8 mouse cellular contexts compared by ENCODE assay signal in genomic region chr5:74092833-74093555, GRCm38 (mm10). TPM values are rescaled to one million over a fixed set of nuclear protein-coding genes. Genes with fewer than 3 reads are reported as not detected.
DNase-seq lines count a peak whose midpoint lies in the region; ATAC-seq and TF ChIP-seq lines count a peak whose summit lies in the region.

No protein-coding gene starts in this region.

- 0 out of 2 replicates have a peak, but pooled peaks cover 2% of the 10 kb centered on the region for H3K9me3 ChIP-seq in erythroblast, embryonic 14.5 days (ENCODE audit: control insufficient read depth, low read length)
- H3K9me3 ChIP-seq in heart, embryonic 11.5 days (replicated peaks; ENCODE audit: control insufficient read depth, low read length), result no peaks in the 10 kb centered on the region
- no peaks in the 10 kb centered on the region for H3K9me3 ChIP-seq in kidney, embryonic 16.5 days (ENCODE audit: low read length)

- peak; percentile 99 for DNase-seq in brain, embryonic 14.5 days (ENCODE audit: low read depth)
- peak; percentile 96 for DNase-seq in liver, adult 2 months (ENCODE audit: extremely low read depth, low read depth, low spot score)
- peak; percentile 96 for DNase-seq in splenic B cell, adult 2 months (ENCODE audit: low read depth, low spot score)

- peak overlapping the region; percentile 100 for H3K9ac ChIP-seq in heart, embryonic 11.5 days (ENCODE audit: low read depth, low read length)
- peak overlapping the region; percentile 96 for H3K9ac ChIP-seq in kidney, embryonic 16.5 days (replicated peaks; ENCODE audit: low read length)
- peak overlapping the region; percentile 87 for H3K9ac ChIP-seq in liver, adult 2 months (ENCODE audit: low read depth, low read length)

- H3K27me3 ChIP-seq in C2C12 (ENCODE audit: control insufficient read depth, insufficient read depth, insufficient read length), result no peaks in the 10 kb centered on the region
- H3K27me3 ChIP-seq in erythroblast, embryonic 14.5 days (ENCODE audit: control insufficient read depth), result no peaks in the 10 kb centered on the region
- no peaks in the 10 kb centered on the region for H3K27me3 ChIP-seq in heart, embryonic 11.5 days (ENCODE audit: control insufficient read depth, insufficient read depth, low read length)
- no peaks in the 10 kb centered on the region for H3K27me3 ChIP-seq in kidney, embryonic 16.5 days (ENCODE audit: insufficient read depth, low read length)
- H3K27me3 ChIP-seq in liver, adult 2 months (ENCODE audit: control insufficient read depth, insufficient read depth, low read length), result no peaks in the 10 kb centered on the region
- H3K27me3 ChIP-seq in myocyte (ENCODE audit: control insufficient read depth, insufficient read depth, insufficient read length), result no peaks in the 10 kb centered on the region
- H3K27me3 ChIP-seq in splenic B cell, adult 2 months (ENCODE audit: control insufficient read depth, insufficient read depth, low read length, poor library complexity, severe bottlenecking), result no peaks in the 10 kb centered on the region

- H3ac ChIP-seq in C2C12 (ENCODE audit: control insufficient read depth, insufficient read length, low read depth) (peak overlapping the region; percentile 87), myocyte (ENCODE audit: control insufficient read depth, insufficient read length) (peak overlapping the region; percentile 59)

- peaks cover 19% of the 10 kb centered on the region for H3K79me3 ChIP-seq in C2C12 (ENCODE audit: low read depth)

- H3K27ac ChIP-seq in heart, embryonic 11.5 days (ENCODE audit: low read depth, low read length), result peak overlapping the region; percentile 96
- peak overlapping the region; percentile 86 for H3K27ac ChIP-seq in kidney, embryonic 16.5 days (ENCODE audit: low read length)
- peak overlapping the region; percentile 85 for H3K27ac ChIP-seq in liver, adult 2 months (replicated peaks; ENCODE audit: insufficient read depth, low read depth, low read length)

- TF ChIP-seq CTCF in C2C12 (IDR thresholded peaks at IDR 0.05; ENCODE audit: control insufficient read depth, insufficient read depth, insufficient read length), result no peak
- TF ChIP-seq CTCF in brain, embryonic 14.5 days (IDR thresholded peaks at IDR 0.05; ENCODE audit: borderline replicate concordance, extremely low read depth, insufficient read depth, insufficient read length), result no peak
- no peak for TF ChIP-seq CTCF in liver, adult 2 months (IDR thresholded peaks at IDR 0.05; ENCODE audit: low read depth, low read length)

- H3K36me3 ChIP-seq in C2C12 (ENCODE audit: control insufficient read depth, insufficient read depth), result peaks cover 37% of the 10 kb centered on the region
- peaks cover 24% of the 10 kb centered on the region for H3K36me3 ChIP-seq in erythroblast, embryonic 14.5 days (ENCODE audit: control insufficient read depth)
- H3K36me3 ChIP-seq in heart, embryonic 11.5 days (ENCODE audit: control insufficient read depth, insufficient read depth, low read length), result peaks cover 12% of the 10 kb centered on the region
- peaks cover 20% of the 10 kb centered on the region for H3K36me3 ChIP-seq in kidney, embryonic 16.5 days (ENCODE audit: insufficient read depth, low read length)
- H3K36me3 ChIP-seq in liver, adult 2 months (ENCODE audit: control insufficient read depth, insufficient read depth, low read length), result peaks cover 9% of the 10 kb centered on the region; the same call in 1 of the 2 replicates
- peaks cover 13% of the 10 kb centered on the region for H3K36me3 ChIP-seq in myocyte (ENCODE audit: control insufficient read depth, insufficient read depth)
- no peaks in the 10 kb centered on the region; the same call in 1 of the 2 replicates for H3K36me3 ChIP-seq in splenic B cell, adult 2 months (ENCODE audit: control insufficient read depth, insufficient read depth, low read length, poor library complexity, severe bottlenecking)

- under 1% methylated on average over 57 of the region's 57 CpGs for WGBS in heart, embryonic 11.5 days (ENCODE audit: insufficient replicate concordance)
- WGBS in kidney, embryonic 16.5 days, result under 1% methylated on average over 57 of the region's 57 CpGs
- WGBS in liver, adult 2 months, result under 1% methylated on average over 57 of the region's 57 CpGs

- H3K79me2 ChIP-seq in C2C12 (ENCODE audit: control insufficient read depth, insufficient read depth) (peaks cover 32% of the 10 kb centered on the region), myocyte (ENCODE audit: control insufficient read depth, insufficient read depth) (peaks cover 14% of the 10 kb centered on the region)
- no peaks in the 10 kb centered on the region for H3K79me2 ChIP-seq in liver, adult 2 months (ENCODE audit: control insufficient read depth, insufficient read depth, low read length)

- peak; percentile 98 for ATAC-seq in heart, embryonic 11.5 days (replicated peaks; ENCODE audit: insufficient number of reproducible peaks, low FRiP score, low TSS enrichment)
- peak; percentile 98 for ATAC-seq in kidney, embryonic 16.5 days (ENCODE audit: low FRiP score, low TSS enrichment)

- peak; percentile 61; the same call in 1 of the 2 replicates for TF ChIP-seq POLR2A in brain, embryonic 14.5 days (IDR thresholded peaks at IDR 0.05; ENCODE audit: borderline replicate concordance, extremely low read depth, insufficient read depth, insufficient read length, poor library complexity, severe bottlenecking)
- peak; percentile 96 for TF ChIP-seq POLR2A in liver, adult 2 months (IDR thresholded peaks at IDR 0.05; ENCODE audit: extremely low read depth, insufficient read depth, low read length)
- TF ChIP-seq POLR2A in myocyte (IDR thresholded peaks at IDR 0.05; ENCODE audit: insufficient read length, low read depth), result peak; percentile 69

- H3K4me3 ChIP-seq in C2C12 (ENCODE audit: insufficient read depth, poor library complexity, severe bottlenecking) (peak overlapping the region; percentile 78), myocyte (peak overlapping the region; percentile 74)
- peak overlapping the region; percentile 94 for H3K4me3 ChIP-seq in erythroblast, embryonic 14.5 days (replicated peaks)
- H3K4me3 ChIP-seq in heart, embryonic 11.5 days (ENCODE audit: low read depth, low read length), result peak overlapping the region; percentile 95
- H3K4me3 ChIP-seq in kidney, embryonic 16.5 days (ENCODE audit: low read length), result peak overlapping the region; percentile 78
- peak overlapping the region; percentile 84 for H3K4me3 ChIP-seq in liver, adult 2 months (ENCODE audit: insufficient read depth, low read depth, low read length)

- peaks cover 28% of the 10 kb centered on the region for H3K4me1 ChIP-seq in erythroblast, embryonic 14.5 days (ENCODE audit: control insufficient read depth)
- peaks cover 7% of the 10 kb centered on the region for H3K4me1 ChIP-seq in heart, embryonic 11.5 days (ENCODE audit: control insufficient read depth, insufficient read depth, low read length)
- peaks cover 17% of the 10 kb centered on the region for H3K4me1 ChIP-seq in kidney, embryonic 16.5 days (ENCODE audit: insufficient read depth, low read length)
- peaks cover 3% of the 10 kb centered on the region; the same call in 1 of the 2 replicates for H3K4me1 ChIP-seq in liver, adult 2 months (ENCODE audit: control insufficient read depth, insufficient read depth, low read length)

- peak overlapping the region; percentile 89 for H3K4me2 ChIP-seq in heart, embryonic 11.5 days
- H3K4me2 ChIP-seq in kidney, embryonic 16.5 days (replicated peaks; ENCODE audit: low read depth, low read length), result peak overlapping the region; percentile 86
- peak overlapping the region; percentile 94 for H3K4me2 ChIP-seq in myocyte (ENCODE audit: low read depth)

TF ChIP-seq in C2C12, 6 proteins besides CTCF, POLR2A, EP300 and RAD21:
- no peak for TF ChIP-seq FOSL1 (IDR thresholded peaks at IDR 0.05; ENCODE audit: insufficient read depth, low read length, poor library complexity, severe bottlenecking)
- TF ChIP-seq MAX (IDR thresholded peaks at IDR 0.05), result peak; percentile 84
TF ChIP-seq in C2C12: peak in this region for 1.

TF ChIP-seq in myocyte, 11 proteins besides CTCF, POLR2A, EP300 and RAD21:
- TF ChIP-seq MAX (IDR thresholded peaks at IDR 0.05; ENCODE audit: low read depth) (peak; percentile 10), TCF12 (IDR thresholded peaks at IDR 0.05; ENCODE audit: insufficient read depth, poor library complexity, severe bottlenecking) (no peak), MYOD1 (IDR thresholded peaks at IDR 0.05; ENCODE audit: control insufficient read depth in 1 of 3, insufficient read length in 2 of 3, low read depth in 2 of 3) (no peak), USF1 (IDR thresholded peaks at IDR 0.05; ENCODE audit: low read depth) (peak; percentile 51), POLR2AphosphoS2 (IDR thresholded peaks at IDR 0.05; ENCODE audit: insufficient read length, low read depth) (peak; percentile 74)

RNA-seq across cellular contexts. Expression of gene Usp46, which starts 24.8 kb away (rescaled TPM):
- 6.7 TPM for polyA plus RNA-seq in C2C12 (2012; fragmentation: generic; extraction: Trizol)
- 17.2 and 24.4 TPM in 2 replicates for polyA plus RNA-seq in brain, embryonic 14.5 days (2012; rRNA removed)
- polyA plus RNA-seq in erythroblast, embryonic 14.5 days (2012), result 0.18 and 0.36 TPM in 2 replicates
- 36.8 and 41.5 TPM in 2 replicates for polyA plus RNA-seq in heart, embryonic 11.5 days (2014; fragmentation: Nextera tagmentation; extraction: Ambion mirVana)
- 27.3 and 30.4 TPM in 2 replicates for polyA plus RNA-seq in kidney, embryonic 16.5 days (2015; fragmentation: Nextera tagmentation; extraction: Ambion mirVana)
- 5.4 and 5.8 TPM in 2 replicates for total RNA-seq in liver, adult 2 months (2014; rRNA removed)
- polyA plus RNA-seq in liver, adult 2 months (2012; rRNA removed), result 3.0 and 3.8 TPM in 2 replicates
- polyA plus RNA-seq in myocyte (2012; fragmentation: generic; extraction: Trizol), result 6.1 TPM

Comparison
In these comparisons a context has a peak if more than half of its experiments do, and no peak if none do; other contexts are left out.
1. Peak in every context shown above with its lines: DNase-seq, ATAC-seq, H3K4me3 ChIP-seq and H3K27ac ChIP-seq.